Mouse (Mus musculus) lung, postnatal 0 days (tissue): ENCODE data around the gene Farp1. TPM values are rescaled to one million over a fixed set of nuclear protein-coding genes. Genes with fewer than 3 reads are reported as not detected.

Experiments
- ATAC-seq: fragments of 200-750 bp; cut with Nextera tagmentation; 2 replicates; pipeline ENCODE4 v1.8.0; 2017; ENCODE audit warnings: moderate library complexity
- DNase-seq: peaks from one replicate; pipeline ENCODE4 v3.0.0-alpha.2; 2016; ENCODE audit warnings: low spot score
- H3K27ac ChIP-seq: fragments of 300-500 bp; sonication (generic); 2 replicates; pipeline ENCODE4 v1.5.1; 2014; ENCODE audit warnings: antibody characterized with exemption, mild to moderate bottlenecking, low read length, mixed read lengths
- H3K27me3 ChIP-seq: fragments of 300-500 bp; sonication (generic); replicated peaks from 2 replicates; pipeline ENCODE4 v1.6.1; 2014; ENCODE audit warnings: low read length, mixed read lengths; ENCODE audit not compliant: insufficient read depth
- H3K36me3 ChIP-seq: fragments of 300-500 bp; sonication (generic); 2 replicates; pipeline ENCODE4 v1.6.1; 2014; ENCODE audit warnings: low read length, mixed read lengths; ENCODE audit not compliant: insufficient read depth
- H3K4me1 ChIP-seq: fragments of 300-500 bp; sonication (generic); 2 replicates; pipeline ENCODE4 v1.6.1; 2014; ENCODE audit warnings: antibody characterized with exemption, low read depth, low read length, mixed read lengths; ENCODE audit not compliant: insufficient read depth
- H3K4me2 ChIP-seq: fragments of 300-500 bp; sonication (generic); replicated peaks from 2 replicates; pipeline ENCODE4 v1.6.1; 2014; ENCODE audit warnings: low read depth, mild to moderate bottlenecking, low read length, moderate library complexity, mixed read lengths
- H3K4me3 ChIP-seq: fragments of 300-500 bp; sonication (generic); 2 replicates; pipeline ENCODE4 v1.5.1; 2014; ENCODE audit warnings: low read depth, low read length
- H3K9ac ChIP-seq: fragments of 300-500 bp; sonication (generic); replicated peaks from 2 replicates; pipeline ENCODE4 v1.6.1; 2014; ENCODE audit warnings: low read depth, mild to moderate bottlenecking
- H3K9me3 ChIP-seq: fragments of 300-500 bp; sonication (generic); 2 replicates; pipeline ENCODE4 v1.6.1; 2016; ENCODE audit warnings: low read length, mixed read lengths
- CTCF ChIP-seq: IDR thresholded peaks from 2 replicates; pipeline ENCODE4 v1.5.1; 2016; ENCODE audit warnings: antibody characterized with exemption, mild to moderate bottlenecking
- EP300 ChIP-seq: IDR thresholded peaks from 2 replicates; pipeline ENCODE4 v1.6.1; 2016; ENCODE audit warnings: antibody characterized with exemption, mild to moderate bottlenecking, control low read depth
- WGBS: fragments of 180-500 bp; shearing (Covaris S2); extraction: QIAGEN DNeasy Blood & Tissue Kit; methylation state at CpG from one replicate; pipeline ENCODE4 v1.1.7; 2014; 5-methylcytosine and 5-hydroxymethylcytosine counted together
- polyA plus RNA-seq: library from polyadenylated mRNA; unstranded; fragments of >200 nt; fragmentation: Nextera tagmentation; extraction: Ambion mirVana; gene quantifications from 2 replicates; pipeline ENCODE4 v1.2.1, GENCODE M21; 2015

The Farp1 gene
- polyA plus RNA-seq, 1 experiment from 2014 or later, result 17.9 TPM

DNA sequence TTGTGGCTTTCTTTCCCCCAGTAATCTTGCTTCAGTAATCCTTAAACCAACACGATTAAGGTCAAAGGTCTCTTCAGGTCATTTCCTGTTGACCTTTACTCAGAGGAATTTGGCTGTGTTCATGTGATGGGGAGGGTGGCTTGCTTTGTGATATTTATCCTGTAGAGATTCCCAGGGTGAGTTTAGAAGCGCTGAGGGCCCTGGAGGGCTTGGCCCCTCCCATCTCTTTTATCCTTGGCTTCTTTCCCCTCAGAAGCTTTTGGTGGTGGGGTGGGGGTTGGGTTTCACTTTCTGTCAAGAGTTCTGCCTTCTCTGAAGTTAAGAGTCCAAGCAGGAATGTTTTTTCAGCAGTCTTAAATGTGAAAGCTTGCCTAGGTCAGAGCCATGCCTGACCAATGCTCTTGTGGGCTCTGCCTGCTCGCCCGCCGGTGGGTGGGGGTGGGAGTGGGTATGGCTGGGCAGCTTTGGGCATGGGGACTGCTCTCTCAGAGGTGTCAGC is 18.1 kb downstream of the Farp1 start:
- Histone ChIP-seq H3K27me3 (no peaks in the 10 kb centered on the region), H3K4me2 (peak overlapping the region; percentile 44), H3K36me3 (no peaks in the 10 kb centered on the region), H3K4me1 (peaks cover 16% of the 10 kb centered on the region; the same call in 1 of the 2 replicates), H3K9me3 (no peaks in the 10 kb centered on the region), H3K4me3 (no peak overlapping the region), H3K9ac (no peak overlapping the region), H3K27ac (peak overlapping the region; percentile 55)
- peak; percentile 80 for ATAC-seq
- WGBS, result 4% methylated on average over 5 of the region's 5 CpGs
- TF ChIP-seq CTCF (no peak), EP300 (peak; percentile 55)
- peak; percentile 78 for DNase-seq

DNA sequence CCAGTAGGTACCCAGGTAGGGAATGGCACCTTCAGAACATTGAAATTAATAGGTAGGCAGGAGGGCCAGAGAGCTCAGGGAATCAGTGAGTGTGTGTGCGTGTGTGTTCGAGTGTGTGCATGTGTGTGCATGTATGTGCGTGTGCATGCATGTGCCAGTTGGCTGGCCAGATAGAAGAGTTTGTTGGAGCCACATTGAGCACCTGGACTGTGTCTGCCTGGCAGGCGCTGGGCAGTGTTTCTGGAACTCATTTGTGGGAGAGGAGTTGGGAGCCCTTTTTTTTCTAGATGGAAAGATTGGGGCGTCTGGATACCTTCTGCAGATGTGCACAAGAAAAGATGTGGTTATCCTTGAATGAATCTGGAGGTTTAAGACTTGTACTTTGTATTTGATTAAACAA is 19.1 kb downstream of the Farp1 start:
- Histone ChIP-seq H3K27ac (peak overlapping the region; percentile 55; the same call in 1 of the 2 replicates), H3K36me3 (no peaks in the 10 kb centered on the region), H3K4me2 (no peak overlapping the region), H3K4me3 (no peak overlapping the region), H3K9me3 (no peaks in the 10 kb centered on the region), H3K4me1 (peaks cover 16% of the 10 kb centered on the region; the same call in 1 of the 2 replicates), H3K27me3 (no peaks in the 10 kb centered on the region), H3K9ac (no peak overlapping the region)
- ATAC-seq (no peak), DNase-seq (no peak)
- no peak for TF ChIP-seq CTCF
- TF ChIP-seq EP300, result no peak
- whole genome bisulfite sequencing, result 80% methylated on average over 5 of the region's 5 CpGs

DNA sequence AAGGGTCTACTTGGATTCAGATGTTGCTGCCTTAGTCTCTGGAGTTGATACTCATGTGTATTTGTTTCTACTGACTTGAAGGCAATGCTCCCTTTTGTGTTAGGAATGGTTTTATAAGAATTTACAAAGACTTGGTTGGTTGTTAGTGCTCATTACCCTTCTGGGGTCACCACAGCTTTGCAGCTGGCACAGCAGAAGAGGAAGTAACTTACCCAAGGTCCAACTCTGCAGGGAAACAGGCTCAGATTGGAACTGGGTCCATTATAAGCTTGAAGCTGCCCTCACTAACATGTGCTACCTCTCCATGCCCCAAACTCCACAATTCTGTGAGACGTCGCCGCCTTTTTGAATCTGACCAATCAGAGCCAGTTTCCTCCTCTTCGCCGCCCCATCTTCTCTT is 22.8 kb downstream of the Farp1 start:
- Histone ChIP-seq H3K27me3 (no peaks in the 10 kb centered on the region), H3K36me3 (no peaks in the 10 kb centered on the region), H3K4me1 (peaks cover 16% of the 10 kb centered on the region; the same call in 1 of the 2 replicates), H3K4me2 (no peak overlapping the region), H3K27ac (no peak overlapping the region), H3K9me3 (no peaks in the 10 kb centered on the region), H3K9ac (no peak overlapping the region), H3K4me3 (no peak overlapping the region)
- no peak for DNase-seq
- no peak for ATAC-seq
- TF ChIP-seq EP300 (no peak), CTCF (no peak)
- 98% methylated on average over 5 of the region's 5 CpGs for WGBS

DNA sequence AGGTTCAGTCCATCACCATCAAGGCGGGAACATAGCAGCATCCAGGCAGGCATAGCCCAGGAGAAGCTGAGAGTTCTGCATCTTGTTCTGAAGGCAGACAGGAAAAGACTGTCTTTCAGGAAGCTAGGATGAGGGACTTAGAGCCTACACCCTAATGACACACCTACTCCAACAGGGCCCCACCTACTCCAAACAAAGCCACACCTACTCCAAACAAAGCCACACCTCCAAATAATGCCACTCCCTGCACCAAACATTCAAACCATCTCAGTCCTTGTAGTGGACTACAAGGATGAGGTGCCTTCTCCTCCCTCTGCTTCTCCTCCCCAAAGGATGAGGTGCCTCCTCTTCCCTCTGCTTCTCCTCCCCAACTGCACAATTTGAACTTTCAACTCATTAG is 23.5 kb downstream of the Farp1 start:
- Histone ChIP-seq H3K9me3 (no peaks in the 10 kb centered on the region), H3K4me3 (no peak overlapping the region), H3K27ac (no peak overlapping the region), H3K27me3 (no peaks in the 10 kb centered on the region), H3K4me2 (no peak overlapping the region), H3K36me3 (no peaks in the 10 kb centered on the region), H3K9ac (no peak overlapping the region), H3K4me1 (peaks cover 17% of the 10 kb centered on the region; the same call in 1 of the 2 replicates)
- DNase-seq (no peak), ATAC-seq (no peak)
- 96% methylated on average over 1 of the region's 1 CpGs for WGBS
- TF ChIP-seq CTCF (no peak), EP300 (no peak)

DNA sequence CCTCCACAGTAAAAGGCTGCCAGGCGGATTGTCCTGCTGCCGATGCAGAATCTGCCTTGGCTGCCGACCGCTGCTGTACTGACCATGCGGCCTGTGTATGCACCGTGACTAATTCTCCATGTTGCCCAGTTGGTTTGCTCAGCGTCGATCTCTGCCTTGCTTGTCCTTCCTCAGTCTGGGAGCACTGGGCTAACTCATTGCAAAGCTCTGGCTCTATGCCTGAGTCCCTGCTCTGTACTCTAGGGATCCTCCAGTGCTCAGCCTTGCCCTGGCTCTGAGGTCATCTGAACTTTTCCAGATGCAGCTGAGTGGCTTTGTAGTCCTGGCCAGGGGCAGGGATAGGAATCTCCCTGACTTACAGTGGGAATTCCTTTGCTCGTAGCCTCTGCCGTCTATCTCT is 24.3 kb downstream of the Farp1 start:
- Histone ChIP-seq H3K27ac (no peak overlapping the region), H3K9me3 (no peaks in the 10 kb centered on the region), H3K4me2 (no peak overlapping the region), H3K9ac (no peak overlapping the region), H3K27me3 (no peaks in the 10 kb centered on the region), H3K4me1 (peaks cover 14% of the 10 kb centered on the region; the same call in 1 of the 2 replicates), H3K4me3 (no peak overlapping the region), H3K36me3 (no peaks in the 10 kb centered on the region)
- WGBS, result 70% methylated on average over 10 of the region's 10 CpGs
- peak; percentile 45 for ATAC-seq
- peak; percentile 20 for DNase-seq
- TF ChIP-seq EP300, result no peak

DNA sequence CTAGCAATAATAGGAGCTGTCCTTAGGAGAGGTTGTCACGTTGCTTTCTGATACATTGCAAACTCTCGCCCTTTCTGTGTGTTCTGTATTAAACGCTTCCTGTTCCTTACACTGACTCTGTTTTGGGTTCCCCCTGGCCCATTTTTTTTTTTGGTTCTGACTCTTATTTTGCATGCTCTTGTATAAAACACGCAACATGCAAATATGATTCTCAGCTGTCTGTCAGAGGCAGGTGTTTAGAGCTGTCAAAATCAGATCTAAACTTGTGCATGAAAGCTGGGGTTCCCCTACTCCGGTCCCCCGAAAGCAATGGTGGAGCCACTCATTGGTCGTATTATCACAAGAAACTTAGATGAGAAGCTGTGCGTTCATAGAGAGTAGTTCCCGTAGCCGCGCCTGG is 25.5 kb downstream of the Farp1 start:
- no peak for TF ChIP-seq CTCF
- no peak for TF ChIP-seq EP300
- 63% methylated on average over 11 of the region's 11 CpGs for WGBS
- Histone ChIP-seq H3K4me3 (no peak overlapping the region), H3K27me3 (no peaks in the 10 kb centered on the region), H3K4me1 (peaks cover 14% of the 10 kb centered on the region; the same call in 1 of the 2 replicates), H3K9me3 (no peaks in the 10 kb centered on the region), H3K27ac (no peak overlapping the region), H3K4me2 (no peak overlapping the region), H3K9ac (no peak overlapping the region), H3K36me3 (no peaks in the 10 kb centered on the region)
- ATAC-seq (no peak), DNase-seq (no peak)

DNA sequence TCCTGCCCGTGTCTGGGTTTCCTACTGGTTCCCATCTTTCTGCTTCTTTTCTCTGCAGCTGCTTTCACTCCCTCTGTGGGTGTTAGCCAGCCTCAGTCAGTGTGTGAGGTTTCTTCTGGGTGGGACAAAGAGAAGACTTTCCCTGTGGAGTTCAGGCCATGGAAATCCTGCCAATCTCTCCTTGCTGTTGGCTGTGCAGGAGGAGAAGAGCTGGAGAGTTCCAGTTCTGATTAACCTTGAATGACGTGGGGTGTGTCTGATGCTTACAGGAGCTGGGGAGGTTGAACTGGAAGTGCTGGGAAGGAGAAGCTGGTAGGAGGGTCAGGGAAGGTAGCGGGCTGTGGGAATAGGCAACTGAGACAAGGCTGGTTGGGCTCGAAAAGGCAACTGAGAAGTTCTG is 26.7 kb downstream of the Farp1 start:
- DNase-seq, result peak; percentile 50
- H3K4me3 ChIP-seq, result no peak overlapping the region

More for the DNA sequence above, 26.7 kb downstream of the Farp1 start:
- Histone ChIP-seq H3K9ac (no peak overlapping the region), H3K4me1 (peaks cover 14% of the 10 kb centered on the region; the same call in 1 of the 2 replicates), H3K9me3 (no peaks in the 10 kb centered on the region), H3K36me3 (no peaks in the 10 kb centered on the region), H3K4me2 (no peak overlapping the region), H3K27me3 (no peaks in the 10 kb centered on the region), H3K27ac (no peak overlapping the region)
- TF ChIP-seq CTCF (no peak), EP300 (no peak)
- no peak for ATAC-seq
- 43% methylated on average over 4 of the region's 4 CpGs for WGBS
